Mouse (Mus musculus) stomach, postnatal 0 days (tissue): ENCODE data around the gene Dusp6.

Experiments used
- CTCF ChIP-seq: IDR thresholded peaks from 2 replicates; pipeline ENCODE4 v1.5.1; 2016; ENCODE audit warnings: antibody characterized with exemption, low read depth, mild to moderate bottlenecking, moderate library complexity
- EP300 ChIP-seq: optimal IDR thresholded peaks from 2 replicates; pipeline ENCODE3; 2016; ENCODE audit warnings: antibody characterized with exemption

DNA sequence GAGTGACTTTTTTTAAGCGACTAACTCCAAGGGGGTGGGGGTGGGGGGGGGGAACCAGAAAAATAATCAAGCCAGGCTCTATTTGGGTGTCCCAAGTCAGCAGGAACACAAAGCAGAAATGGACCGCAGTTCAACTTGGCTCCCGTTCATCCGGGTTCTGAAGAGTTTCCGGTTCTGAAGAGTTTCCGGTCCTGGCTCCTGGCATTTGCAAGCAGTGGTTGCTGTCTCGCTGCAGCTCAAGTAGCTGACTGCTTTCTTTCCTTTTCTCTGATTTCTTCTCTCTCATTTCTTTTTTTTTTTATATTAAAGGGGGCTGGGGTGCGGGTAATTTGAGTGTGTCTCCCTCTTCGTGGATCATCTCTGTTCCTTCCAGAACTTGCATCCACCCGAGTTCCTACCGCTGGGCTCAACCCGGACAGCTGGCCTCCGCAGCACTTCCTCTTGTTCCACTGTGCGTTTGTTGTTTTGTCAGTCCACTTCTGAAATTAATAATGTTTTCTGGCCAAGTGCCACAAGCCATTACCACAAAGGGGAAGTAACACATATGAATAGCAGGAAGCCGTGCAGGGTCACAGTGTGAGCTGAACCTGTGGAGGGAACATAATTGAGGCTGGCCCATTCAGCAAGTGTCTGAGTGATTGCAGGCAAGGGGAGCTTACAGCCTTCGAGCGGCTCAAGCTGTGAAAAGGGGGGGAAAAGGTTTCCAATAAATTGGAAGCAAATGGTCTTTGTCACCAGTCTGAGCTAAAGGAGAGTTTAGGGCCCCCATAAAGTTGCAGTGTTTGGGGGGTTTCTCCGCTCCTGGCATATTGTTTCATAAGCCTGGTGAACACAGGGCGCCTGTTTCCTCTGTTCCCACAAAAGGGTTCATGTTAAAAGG lies 5.6 kb downstream of the Dusp6 start:
- TF ChIP-seq CTCF (no peak), EP300 (no peak)
